Mouse (Mus musculus): ENCODE results near the gene Grpel1.

DNA sequence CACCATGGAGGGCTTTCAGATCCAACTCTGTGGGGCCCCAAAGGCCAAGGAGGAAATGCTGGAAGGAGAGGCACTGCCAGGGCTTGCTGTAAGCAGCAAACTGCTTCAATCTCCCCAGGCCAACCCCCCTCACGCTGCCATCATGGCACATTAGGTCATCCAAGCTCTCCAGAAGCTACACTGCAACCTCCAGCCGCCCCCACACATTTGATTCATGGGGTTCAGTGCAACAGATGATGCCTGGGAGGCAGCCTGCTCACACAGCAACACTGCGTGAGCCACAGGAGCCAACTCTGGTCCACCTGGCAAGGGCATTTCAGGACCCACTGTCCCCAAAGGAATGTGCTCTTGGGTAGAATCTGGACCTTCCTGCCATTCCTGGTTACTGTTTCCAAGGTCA is 44.9 kb upstream of the Grpel1 start:
- no peak for TF ChIP-seq CTCF (IDR thresholded peaks at IDR 0.05; ENCODE audit: low read depth, low read length)
- no peak for TF ChIP-seq POLR2A (IDR thresholded peaks at IDR 0.05; ENCODE audit: extremely low read depth, insufficient read depth, low read length)

Measured in liver, adult 2 months (tissue).